Mouse (Mus musculus) stomach, postnatal 0 days (tissue): ENCODE data around the gene Ugt2a1.

Source experiments
- CTCF ChIP-seq: IDR thresholded peaks from 2 replicates; pipeline ENCODE4 v1.5.1; 2016; ENCODE audit warnings: antibody characterized with exemption, low read depth, mild to moderate bottlenecking, moderate library complexity
- EP300 ChIP-seq: optimal IDR thresholded peaks from 2 replicates; pipeline ENCODE3; 2016; ENCODE audit warnings: antibody characterized with exemption

- TF ChIP-seq CTCF (no peak), EP300 (no peak)
Observed at GRCm38 (mm10) chr5:87457701-87458100, 33.0 kb downstream of the Ugt2a1 start.
